Mouse (Mus musculus): ENCODE data around the gene Ptpn11. TPM values are rescaled to one million over a fixed set of nuclear protein-coding genes. Genes with fewer than 3 reads are reported as not detected.

Ptpn11 gene
- polyA plus RNA-seq, 1 experiment from 2014 or later = 9.1 TPM

DNA sequence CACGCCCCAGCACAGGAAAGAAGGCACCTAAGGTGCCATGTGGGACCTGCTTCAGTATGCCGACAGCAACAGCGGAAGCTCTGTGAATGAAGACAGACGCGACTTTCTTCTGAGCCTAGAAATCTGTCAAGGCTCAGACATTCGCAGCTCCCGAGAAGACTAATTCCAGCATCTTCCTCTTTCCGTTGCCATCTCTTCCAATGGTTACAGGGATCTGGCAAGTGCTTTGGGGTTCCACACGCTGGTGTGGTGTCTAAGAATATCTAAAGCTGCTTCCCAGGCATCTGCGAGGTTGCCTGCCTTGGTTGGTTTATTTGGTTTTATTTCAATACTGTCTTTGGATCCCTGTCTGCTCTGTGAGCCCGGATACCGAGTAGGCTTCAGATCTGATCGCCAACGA is 65.6 kb downstream of the Ptpn11 start:
- no peak for ATAC-seq (ENCODE audit: insufficient read depth)
- WGBS (ENCODE audit: insufficient replicate concordance) = 75% methylated on average over 14 of the region's 14 CpGs

DNA sequence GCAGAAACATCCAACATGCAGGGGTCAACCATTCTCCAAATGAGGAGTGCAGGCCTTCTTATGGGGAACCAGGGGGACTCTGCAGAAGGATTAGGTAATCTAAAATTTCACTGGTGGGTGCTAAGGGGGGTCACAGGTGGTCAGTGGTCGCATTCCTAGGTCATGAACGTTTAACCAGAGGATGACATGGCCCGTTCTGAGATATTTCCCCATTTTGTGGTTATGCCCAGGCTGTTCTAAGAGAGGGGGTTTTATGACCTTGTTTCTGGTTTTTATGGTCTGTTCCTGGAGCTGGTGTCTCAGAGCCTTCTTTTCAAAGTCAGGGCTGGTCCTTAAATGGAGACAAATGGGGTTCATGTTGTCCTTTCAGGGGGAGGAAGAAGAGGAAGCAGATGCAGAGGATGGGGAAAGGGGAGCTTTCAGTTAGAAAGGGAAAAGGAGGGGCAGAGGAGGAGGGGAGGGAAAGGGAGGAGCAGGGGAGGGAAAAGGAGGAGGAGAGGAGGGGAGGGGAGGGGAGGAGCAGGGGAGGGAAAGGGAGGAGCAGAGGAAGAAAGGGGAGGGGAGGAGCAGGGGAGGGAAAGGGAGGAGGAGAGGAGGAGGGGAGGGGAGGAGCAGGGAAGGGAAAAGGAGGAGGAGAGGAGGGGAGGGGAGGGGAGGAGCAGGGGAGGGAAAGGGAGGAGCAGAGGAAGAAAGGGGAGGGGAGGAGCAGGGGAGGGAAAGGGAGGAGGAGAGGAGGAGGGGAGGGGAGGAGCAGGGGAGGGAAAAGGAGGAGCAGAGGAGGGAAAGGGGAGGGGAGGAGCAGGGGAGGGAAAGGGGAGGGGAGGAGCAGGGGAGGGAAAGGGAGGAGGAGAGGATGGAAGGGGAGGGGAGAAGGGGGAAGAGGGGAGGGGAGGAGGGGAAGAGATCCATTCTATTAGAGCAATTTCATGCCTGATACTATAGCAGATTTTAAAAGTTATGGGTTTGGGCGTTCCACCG is 66.7 kb downstream of the Ptpn11 start:
- no peak for ATAC-seq (ENCODE audit: insufficient read depth)
- Histone ChIP-seq H3K36me3 (replicated peaks) (no peaks in the 10 kb centered on the region), H3K27ac (replicated peaks) (peak overlapping the region; percentile 33), H3K27me3 (no peaks in the 10 kb centered on the region), H3K4me3 (replicated peaks) (no peak overlapping the region), H3K4me1 (replicated peaks) (0 out of 2 replicates have a peak, but pooled peaks cover 2% of the 10 kb centered on the region), H3K4me2 (no peak overlapping the region), H3K9me3 (replicated peaks) (no peaks in the 10 kb centered on the region), H3K9ac (no peak overlapping the region)
- WGBS (ENCODE audit: insufficient replicate concordance) = 38% methylated on average over 5 of the region's 5 CpGs

More for the DNA sequence above, 65.6 kb downstream of the Ptpn11 start:
- Histone ChIP-seq H3K4me3 (replicated peaks) (no peak overlapping the region), H3K27me3 (no peaks in the 10 kb centered on the region), H3K36me3 (replicated peaks) (0 out of 2 replicates have a peak, but pooled peaks cover 4% of the 10 kb centered on the region), H3K9ac (no peak overlapping the region), H3K27ac (replicated peaks) (no peak overlapping the region), H3K9me3 (replicated peaks) (no peaks in the 10 kb centered on the region), H3K4me1 (replicated peaks) (0 out of 2 replicates have a peak, but pooled peaks cover 2% of the 10 kb centered on the region), H3K4me2 (no peak overlapping the region)

DNA sequence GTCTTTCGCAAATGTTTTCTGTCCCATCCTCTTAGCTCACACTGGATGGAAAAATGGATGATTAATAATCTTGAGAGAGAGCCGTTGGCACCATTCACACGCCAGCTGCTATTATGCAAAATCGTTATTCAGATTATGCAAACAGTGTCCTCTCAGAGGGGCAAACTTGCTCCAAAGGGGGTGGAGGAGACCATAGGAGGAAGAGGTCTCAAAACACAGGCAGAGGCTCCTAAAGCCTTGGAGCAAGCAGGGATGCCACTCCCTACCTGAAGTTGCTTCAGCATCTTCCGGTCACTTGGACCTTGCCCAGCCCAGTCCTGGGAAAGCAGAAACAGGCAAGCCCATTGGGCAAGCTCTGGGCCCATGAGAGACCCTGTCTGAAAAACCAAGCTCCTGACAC is 67.8 kb downstream of the Ptpn11 start:
- H3K27ac ChIP-seq (replicated peaks) = 0 out of 2 replicates have a peak overlapping the region, but pooled peaks have one; percentile 33
- H3K36me3 ChIP-seq (replicated peaks) = no peaks in the 10 kb centered on the region
- WGBS (ENCODE audit: insufficient replicate concordance) = 56% methylated on average over 5 of the region's 5 CpGs
- H3K9me3 ChIP-seq (replicated peaks) = no peaks in the 10 kb centered on the region
- 0 out of 2 replicates have a peak, but pooled peaks cover 2% of the 10 kb centered on the region for H3K4me1 ChIP-seq (replicated peaks)
- no peak overlapping the region for H3K4me2 ChIP-seq
- H3K27me3 ChIP-seq = no peaks in the 10 kb centered on the region
- H3K4me3 ChIP-seq (replicated peaks) = no peak overlapping the region
- H3K9ac ChIP-seq = no peak overlapping the region
- no peak for ATAC-seq (ENCODE audit: insufficient read depth)

DNA sequence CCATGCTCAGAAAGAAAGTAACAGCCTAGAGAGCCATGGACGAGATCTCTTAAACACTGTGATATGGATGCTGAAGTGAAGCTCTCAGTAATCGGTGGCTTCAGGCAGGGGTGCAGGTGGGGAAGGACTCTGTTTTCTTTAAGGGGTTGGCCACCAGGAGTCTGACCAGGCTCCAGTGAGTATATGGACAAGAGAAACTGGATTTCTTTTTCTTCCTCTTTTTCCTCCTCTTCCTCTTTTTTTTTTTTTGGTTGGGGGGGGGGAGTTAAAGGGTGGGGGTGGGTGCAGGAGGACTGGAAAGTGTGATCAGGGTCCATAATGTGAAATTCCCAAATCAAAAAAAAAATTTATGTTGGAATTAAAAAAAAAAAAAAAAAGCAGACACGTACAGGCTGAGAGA is 68.6 kb downstream of the Ptpn11 start:
- peak overlapping the region; percentile 41; the same call in 1 of the 2 replicates for H3K27ac ChIP-seq (replicated peaks)
- no peak overlapping the region for H3K9ac ChIP-seq
- no peak overlapping the region for H3K4me3 ChIP-seq (replicated peaks)
- H3K36me3 ChIP-seq (replicated peaks) = no peaks in the 10 kb centered on the region
- ATAC-seq (ENCODE audit: insufficient read depth) = no peak
- 31% methylated on average over 3 of the region's 3 CpGs for WGBS (ENCODE audit: insufficient replicate concordance)
- H3K27me3 ChIP-seq = no peaks in the 10 kb centered on the region
- H3K9me3 ChIP-seq (replicated peaks) = no peaks in the 10 kb centered on the region
- no peak overlapping the region; the same call in 1 of the 2 replicates for H3K4me2 ChIP-seq
- H3K4me1 ChIP-seq (replicated peaks) = 0 out of 2 replicates have a peak, but pooled peaks cover 2% of the 10 kb centered on the region

DNA sequence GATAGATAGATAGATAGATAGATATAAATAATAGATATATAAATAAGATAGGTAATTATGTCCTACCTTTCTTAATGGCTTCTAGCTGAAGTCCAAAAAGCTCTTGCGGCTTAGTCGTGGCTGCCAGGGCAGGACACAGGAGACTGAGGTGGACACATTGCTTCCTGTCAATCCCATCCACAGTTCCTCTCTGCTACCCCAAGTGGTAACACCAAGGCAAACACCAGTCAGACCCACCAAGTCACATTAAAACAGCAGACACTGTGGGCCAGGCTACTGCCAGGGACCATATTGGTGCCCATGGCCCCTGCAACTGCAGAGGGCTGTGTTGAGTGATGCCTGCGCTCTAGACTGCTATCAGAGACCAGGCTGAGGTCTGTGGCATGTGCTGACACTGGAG is 69.2 kb downstream of the Ptpn11 start:
- Histone ChIP-seq H3K36me3 (replicated peaks) (no peaks in the 10 kb centered on the region), H3K4me3 (replicated peaks) (no peak overlapping the region), H3K9me3 (replicated peaks) (no peaks in the 10 kb centered on the region), H3K27me3 (no peaks in the 10 kb centered on the region), H3K9ac (no peak overlapping the region), H3K4me2 (peak overlapping the region; percentile 18; the same call in 1 of the 2 replicates), H3K27ac (replicated peaks) (peak overlapping the region; percentile 41; the same call in 1 of the 2 replicates), H3K4me1 (replicated peaks) (0 out of 2 replicates have a peak, but pooled peaks cover 2% of the 10 kb centered on the region)
- WGBS (ENCODE audit: insufficient replicate concordance) = 43% methylated on average over 3 of the region's 3 CpGs
- no peak for ATAC-seq (ENCODE audit: insufficient read depth)

DNA sequence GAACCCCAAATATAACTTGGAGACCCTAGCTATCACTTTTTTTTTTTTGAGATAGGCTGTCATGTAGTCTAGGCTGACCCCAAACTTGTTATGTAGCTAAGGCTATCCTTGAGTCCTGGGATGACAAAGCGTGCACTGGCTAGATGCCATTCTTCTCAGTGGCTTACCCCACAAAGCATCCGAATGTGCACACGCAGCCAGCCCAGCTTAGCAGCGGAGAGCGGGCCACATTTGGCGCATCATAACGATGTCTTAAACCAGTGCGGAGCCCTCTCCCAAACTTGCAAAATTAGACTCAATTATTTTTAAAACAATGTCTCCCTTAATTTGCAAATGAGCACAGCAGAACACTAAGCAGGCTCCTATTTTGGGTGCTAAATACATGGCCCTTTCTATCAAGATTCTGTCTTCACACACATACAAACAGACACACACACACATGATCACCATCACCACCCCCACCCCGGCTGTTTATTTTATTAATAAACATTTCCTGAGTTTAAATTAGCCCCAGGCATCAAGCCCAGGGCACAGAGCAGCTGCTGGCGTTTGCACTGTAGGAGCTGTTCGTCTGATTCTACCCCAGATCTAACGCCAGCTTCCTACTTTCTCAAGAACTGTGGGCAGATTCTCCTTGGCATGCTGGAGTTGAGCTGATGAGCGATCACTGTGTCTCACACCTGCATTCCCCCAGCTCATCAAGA is 71.7 kb downstream of the Ptpn11 start:
- H3K9ac ChIP-seq = no peak overlapping the region
- no peaks in the 10 kb centered on the region for H3K9me3 ChIP-seq (replicated peaks)
- no peaks in the 10 kb centered on the region for H3K27me3 ChIP-seq
- H3K27ac ChIP-seq (replicated peaks) = no peak overlapping the region
- H3K4me3 ChIP-seq (replicated peaks) = no peak overlapping the region
- H3K36me3 ChIP-seq (replicated peaks) = no peaks in the 10 kb centered on the region
- H3K4me2 ChIP-seq = no peak overlapping the region
- WGBS (ENCODE audit: insufficient replicate concordance) = 69% methylated on average over 13 of the region's 13 CpGs
- 0 out of 2 replicates have a peak, but pooled peaks cover 2% of the 10 kb centered on the region for H3K4me1 ChIP-seq (replicated peaks)
- ATAC-seq (ENCODE audit: insufficient read depth) = no peak

DNA sequence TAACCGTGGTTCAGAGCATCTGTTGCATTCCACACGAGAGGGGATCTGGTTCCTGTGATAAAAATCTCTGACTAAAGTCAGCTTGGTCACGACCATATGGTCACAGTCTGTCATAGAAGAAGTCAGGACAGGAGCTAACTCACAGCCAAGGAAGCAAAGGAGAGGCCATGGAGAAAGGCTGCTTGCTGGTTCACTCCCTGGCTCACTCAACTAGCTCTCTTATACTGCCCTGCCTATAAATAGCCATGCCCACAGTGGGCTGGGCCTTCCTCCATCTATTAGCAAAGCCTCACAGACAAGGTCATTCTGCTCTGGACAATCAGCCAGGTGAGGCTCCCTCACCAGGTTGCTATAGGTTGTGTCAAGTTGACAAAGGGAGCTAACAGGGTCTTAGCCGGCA is 72.9 kb downstream of the Ptpn11 start:
- H3K9ac ChIP-seq = no peak overlapping the region
- no peaks in the 10 kb centered on the region for H3K36me3 ChIP-seq (replicated peaks)
- H3K27ac ChIP-seq (replicated peaks) = no peak overlapping the region
- no peaks in the 10 kb centered on the region for H3K4me1 ChIP-seq (replicated peaks)
- no peak overlapping the region for H3K4me3 ChIP-seq (replicated peaks)
- WGBS (ENCODE audit: insufficient replicate concordance) = 24% methylated on average over 4 of the region's 4 CpGs
- H3K27me3 ChIP-seq = no peaks in the 10 kb centered on the region
- no peak for ATAC-seq (ENCODE audit: insufficient read depth)
- H3K4me2 ChIP-seq = no peak overlapping the region
- no peaks in the 10 kb centered on the region for H3K9me3 ChIP-seq (replicated peaks)

DNA sequence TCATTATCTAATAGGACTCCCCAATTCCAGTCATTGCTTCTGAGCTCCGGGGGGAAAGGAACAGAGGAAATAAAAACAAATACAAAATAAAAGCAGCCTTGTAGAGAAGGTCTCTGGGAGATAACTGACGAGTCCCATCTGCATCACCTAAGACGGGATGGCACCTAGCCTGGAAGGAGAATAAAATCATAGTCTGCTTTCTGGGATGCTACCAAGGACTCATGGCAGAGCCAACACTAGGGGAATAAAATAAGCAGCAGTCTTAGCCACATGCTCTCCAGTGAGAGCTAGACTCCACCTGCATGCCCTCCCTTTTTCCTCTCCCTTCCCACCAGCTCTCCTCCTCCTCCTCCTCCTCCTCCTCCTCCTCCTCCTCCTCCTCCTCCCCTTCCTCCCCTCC is 74.3 kb downstream of the Ptpn11 start:
- Histone ChIP-seq H3K36me3 (replicated peaks) (no peaks in the 10 kb centered on the region), H3K4me1 (replicated peaks) (no peaks in the 10 kb centered on the region), H3K27ac (replicated peaks) (no peak overlapping the region), H3K4me3 (replicated peaks) (no peak overlapping the region), H3K4me2 (no peak overlapping the region), H3K9ac (no peak overlapping the region), H3K9me3 (replicated peaks) (no peaks in the 10 kb centered on the region), H3K27me3 (no peaks in the 10 kb centered on the region)
- 57% methylated on average over 3 of the region's 3 CpGs for WGBS (ENCODE audit: insufficient replicate concordance)
- ATAC-seq (ENCODE audit: insufficient read depth) = no peak

DNA sequence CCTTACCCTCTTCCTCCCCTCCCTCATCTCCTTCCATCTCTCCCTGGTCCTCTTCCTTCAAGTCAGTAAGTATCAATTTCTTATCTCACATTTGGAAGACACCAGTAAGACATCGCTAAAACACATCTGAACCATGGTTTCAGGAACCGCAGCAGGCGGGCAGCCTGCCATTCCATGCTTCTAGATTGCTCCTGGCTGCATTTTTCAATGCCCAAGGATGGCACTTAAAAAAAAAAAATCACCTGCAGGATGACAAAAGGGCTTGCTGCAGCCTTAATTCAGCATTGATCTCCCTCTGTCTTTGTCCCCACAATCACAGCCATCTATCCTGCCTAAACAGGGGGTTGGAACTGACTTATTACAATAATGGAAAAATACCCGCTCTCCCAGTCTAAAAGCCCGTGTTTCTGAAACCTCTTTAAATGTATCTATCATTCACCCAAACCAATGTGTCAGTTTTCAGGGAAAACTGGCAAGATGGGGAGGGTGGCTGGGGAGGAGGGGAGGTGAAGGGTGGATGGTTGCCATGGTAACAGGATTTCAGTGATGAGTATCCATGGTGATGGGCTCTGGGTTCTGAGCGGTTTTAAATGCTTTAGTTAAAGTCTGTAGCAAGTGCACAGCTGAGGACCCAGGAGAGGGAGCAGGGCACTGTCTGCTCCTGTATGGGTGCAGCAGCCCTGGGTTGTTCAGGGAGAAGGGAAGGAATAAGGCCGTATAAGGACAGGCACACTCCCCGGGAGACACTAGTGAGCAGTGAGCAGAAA is 75.6 kb downstream of the Ptpn11 start:
- Histone ChIP-seq H3K27me3 (no peaks in the 10 kb centered on the region), H3K4me1 (replicated peaks) (no peaks in the 10 kb centered on the region), H3K27ac (replicated peaks) (no peak overlapping the region), H3K4me2 (no peak overlapping the region), H3K36me3 (replicated peaks) (no peaks in the 10 kb centered on the region), H3K4me3 (replicated peaks) (no peak overlapping the region), H3K9ac (no peak overlapping the region), H3K9me3 (replicated peaks) (no peaks in the 10 kb centered on the region)
- WGBS (ENCODE audit: insufficient replicate concordance) = 62% methylated on average over 8 of the region's 8 CpGs
- ATAC-seq (ENCODE audit: insufficient read depth) = no peak

DNA sequence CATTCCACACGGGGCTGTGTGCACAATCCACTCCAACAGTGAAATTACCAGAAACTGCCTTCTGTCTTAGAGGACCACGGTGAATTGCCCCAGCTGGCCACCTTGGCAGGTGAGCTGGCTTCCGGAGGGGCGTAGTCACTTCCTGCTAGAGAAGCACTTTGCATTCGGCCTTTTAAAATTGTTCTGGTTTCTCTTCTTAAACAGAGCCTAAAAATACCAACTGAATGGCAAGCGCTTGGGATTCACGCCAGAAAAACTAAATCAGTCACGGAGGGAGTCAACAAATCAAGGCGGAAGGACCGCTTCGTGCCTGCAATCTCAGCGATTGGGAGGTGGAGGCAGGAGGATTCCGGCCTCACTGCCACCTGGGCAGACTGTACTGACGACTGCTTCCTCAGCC is 77.0 kb downstream of the Ptpn11 start:
- no peak for ATAC-seq (ENCODE audit: insufficient read depth)
- WGBS (ENCODE audit: insufficient replicate concordance) = 67% methylated on average over 14 of the region's 14 CpGs

More for the DNA sequence above, 77.0 kb downstream of the Ptpn11 start:
- Histone ChIP-seq H3K27me3 (no peaks in the 10 kb centered on the region), H3K9ac (no peak overlapping the region), H3K4me1 (replicated peaks) (no peaks in the 10 kb centered on the region), H3K4me3 (replicated peaks) (no peak overlapping the region), H3K4me2 (no peak overlapping the region), H3K36me3 (replicated peaks) (no peaks in the 10 kb centered on the region), H3K9me3 (replicated peaks) (no peaks in the 10 kb centered on the region), H3K27ac (replicated peaks) (no peak overlapping the region)

All from liver, embryonic 15.5 days (tissue).